Mouse (Mus musculus): Measurements from ENCODE around the gene Cdh22.

Gene Cdh22

DNA sequence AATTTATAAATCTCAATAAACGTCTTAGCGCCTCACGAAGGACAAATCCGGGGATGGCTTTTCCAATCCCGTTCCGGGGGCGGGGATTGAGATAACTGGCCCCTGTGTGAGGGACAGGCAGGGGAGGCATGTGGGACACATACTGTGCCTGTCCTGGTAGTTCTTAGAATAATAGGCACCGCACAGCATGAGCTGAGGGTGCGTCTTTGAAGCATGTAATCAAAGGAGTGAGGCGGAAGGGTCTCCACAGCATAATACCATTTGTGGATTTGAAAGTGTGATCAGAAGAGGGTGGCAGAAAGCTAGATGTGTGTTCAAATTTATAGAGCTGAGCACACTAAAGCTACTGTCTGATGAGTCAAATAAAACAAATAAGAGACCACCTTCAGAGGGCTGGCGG lies 11.7 kb upstream of the Cdh22 start:
- DNase-seq, result no peak

- peak; percentile 75 for DNase-seq
These were observed 8.6 kb upstream of the Cdh22 start for GRCm38 (mm10) chr2:165243122-165243720.

GRCm38 (mm10) chr2:165242575-165242974 lies 7.9 kb upstream of the Cdh22 start:
- DNase-seq, result no peak

DNA sequence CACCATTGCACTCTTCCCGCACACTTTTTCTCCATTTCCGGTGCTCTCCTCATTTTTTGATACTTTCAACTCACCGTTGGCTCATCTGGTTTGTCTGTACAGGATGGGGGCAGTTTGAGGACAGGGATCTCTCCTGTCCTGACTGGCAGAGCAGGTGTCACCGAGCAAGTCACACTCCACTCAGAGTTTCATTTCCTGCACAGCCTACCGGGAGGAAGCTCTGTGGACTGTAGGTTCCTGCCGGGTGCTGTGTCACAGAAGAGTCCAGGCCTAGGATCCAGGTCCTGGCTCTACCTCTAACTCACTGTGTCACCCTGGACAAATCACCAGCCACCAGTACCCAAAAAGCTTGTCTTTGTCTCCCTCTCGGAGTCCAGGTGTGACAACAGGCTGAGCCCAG lies 7.1 kb upstream of the Cdh22 start:
- DNase-seq, result no peak

DNA sequence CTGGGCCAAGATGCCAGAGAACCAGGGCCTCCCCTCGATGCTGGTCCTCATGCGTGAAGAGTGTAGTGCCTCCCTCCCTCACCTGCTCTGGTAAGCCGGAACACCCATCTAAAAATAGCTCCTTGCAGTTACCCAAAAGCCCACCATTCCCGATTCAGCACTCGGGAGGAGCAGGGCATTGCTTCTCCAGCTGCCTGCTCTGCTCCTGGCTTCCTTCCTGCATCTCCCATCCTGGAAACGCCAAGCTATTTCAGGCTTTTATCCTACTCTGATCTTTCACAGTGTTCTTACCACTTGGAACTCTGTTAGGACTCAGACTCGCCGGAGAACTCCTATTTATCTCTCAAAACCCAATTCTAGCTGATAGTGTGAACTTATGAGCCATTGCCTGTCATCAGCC lies 5.7 kb upstream of the Cdh22 start:
- no peak for DNase-seq

DNA sequence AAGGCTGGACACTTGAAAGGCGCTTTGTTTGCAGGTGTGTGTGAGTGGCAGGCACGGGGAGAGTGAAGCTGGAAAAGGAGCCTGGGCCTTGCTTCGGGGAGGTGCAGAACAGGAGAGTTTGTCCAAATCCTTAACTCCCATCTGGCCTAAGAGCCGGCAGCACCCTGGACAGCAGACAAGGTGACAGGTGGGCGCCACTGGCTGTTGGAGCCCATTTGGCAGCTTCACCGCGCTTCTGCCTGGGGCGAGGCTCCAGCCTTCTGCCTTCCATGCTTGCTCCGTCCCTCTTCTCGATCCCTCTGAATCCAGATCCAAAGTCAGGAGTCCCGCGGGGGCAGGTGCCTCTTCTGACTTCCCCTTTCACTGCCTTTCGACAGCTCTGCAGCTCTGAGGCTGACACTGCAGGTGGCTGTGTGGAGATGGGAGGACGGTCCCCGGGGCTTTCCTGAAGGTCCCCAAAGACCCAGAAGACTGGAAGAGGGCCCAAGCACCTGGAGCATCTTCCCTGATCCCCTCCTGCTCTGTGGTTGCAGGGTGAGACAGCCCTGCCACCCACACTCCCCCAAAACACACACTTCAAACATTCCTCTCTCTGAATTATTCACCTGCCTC lies 5.0 kb upstream of the Cdh22 start:
- no peak for DNase-seq

- DNase-seq, result no peak
These were observed 3.9 kb upstream of the Cdh22 start for GRCm38 (mm10) chr2:165238416-165239145.

DNA sequence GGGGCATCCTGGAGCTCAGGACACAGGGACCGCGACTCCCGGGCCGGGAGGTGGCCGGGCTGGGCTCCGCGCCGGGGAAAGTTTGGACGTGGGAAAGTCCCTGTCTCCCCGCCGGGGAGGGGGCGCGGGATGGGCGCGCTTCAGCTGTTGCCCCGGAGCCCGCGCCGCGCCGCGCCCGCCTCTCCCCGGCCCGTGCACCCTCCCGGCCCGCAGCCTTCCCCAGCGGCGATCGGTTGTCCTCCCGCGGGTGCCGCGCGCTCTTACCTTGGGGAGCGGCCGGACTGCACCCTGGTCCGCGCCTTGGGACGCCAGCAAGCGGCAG lies 401 bp downstream of the Cdh22 start:
- no peak for DNase-seq

GRCm38 (mm10) chr2:165233491-165234290 lies 962 bp downstream of the Cdh22 start:
- peak; percentile 68 for DNase-seq

DNA sequence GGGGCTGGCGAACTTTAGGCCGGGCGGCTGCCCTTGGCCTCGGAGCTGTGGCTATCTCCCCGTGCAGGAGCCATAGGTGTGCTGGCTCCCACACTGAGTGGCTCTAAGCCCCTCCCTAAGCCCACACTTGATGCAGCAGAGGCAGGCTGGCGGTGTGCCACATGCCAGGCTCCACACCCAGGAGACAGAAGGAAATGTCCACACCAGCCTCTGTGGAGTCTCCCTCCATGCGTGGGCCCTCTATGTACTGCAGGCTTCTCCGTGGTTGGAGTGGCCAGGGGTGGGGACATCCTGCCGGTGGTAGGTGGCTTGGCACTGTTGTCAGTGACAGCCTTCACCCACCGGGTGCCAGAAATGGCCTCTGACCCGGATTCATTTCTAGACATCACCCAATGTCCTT lies 5.6 kb downstream of the Cdh22 start:
- no peak for DNase-seq

GRCm38 (mm10) chr2:165223837-165224236 lies 10.8 kb downstream of the Cdh22 start:
- peak; percentile 57 for DNase-seq

GRCm38 (mm10) chr2:165221952-165222351 lies 12.7 kb downstream of the Cdh22 start:
- DNase-seq, result no peak

- DNase-seq, result no peak
These were observed 14.2 kb downstream of the Cdh22 start for GRCm38 (mm10) chr2:165220347-165220945.

DNA sequence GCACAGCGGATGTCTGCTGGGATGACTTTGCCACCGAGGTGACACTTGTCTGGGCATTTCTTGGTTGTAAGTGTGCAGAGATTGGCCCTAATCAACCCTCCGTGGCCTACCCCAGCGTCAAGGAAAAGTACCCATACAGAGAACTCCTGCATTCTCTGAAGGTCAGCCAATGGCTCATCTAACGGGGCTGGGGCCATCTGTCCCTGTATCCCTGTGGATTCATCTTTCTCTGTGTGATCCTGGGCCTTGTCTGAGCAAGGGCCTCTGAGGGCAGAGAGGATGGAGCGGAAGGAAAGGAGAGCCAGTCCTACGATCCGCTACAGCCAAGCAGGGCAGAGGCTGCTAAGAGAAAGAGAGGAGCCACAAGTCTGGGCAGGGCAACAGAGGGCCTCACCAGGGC lies 15.7 kb downstream of the Cdh22 start:
- no peak for DNase-seq

- no peak for DNase-seq
These were observed 17.1 kb downstream of the Cdh22 start for GRCm38 (mm10) chr2:165217361-165218149.

- DNase-seq, result peak; percentile 74
These were observed 19.3 kb downstream of the Cdh22 start for GRCm38 (mm10) chr2:165215103-165215951.

- DNase-seq, result no peak
These were observed 23.1 kb downstream of the Cdh22 start for GRCm38 (mm10) chr2:165211426-165212079.

- DNase-seq, result no peak
These were observed 23.7 kb downstream of the Cdh22 start for GRCm38 (mm10) chr2:165210948-165211347.

DNA sequence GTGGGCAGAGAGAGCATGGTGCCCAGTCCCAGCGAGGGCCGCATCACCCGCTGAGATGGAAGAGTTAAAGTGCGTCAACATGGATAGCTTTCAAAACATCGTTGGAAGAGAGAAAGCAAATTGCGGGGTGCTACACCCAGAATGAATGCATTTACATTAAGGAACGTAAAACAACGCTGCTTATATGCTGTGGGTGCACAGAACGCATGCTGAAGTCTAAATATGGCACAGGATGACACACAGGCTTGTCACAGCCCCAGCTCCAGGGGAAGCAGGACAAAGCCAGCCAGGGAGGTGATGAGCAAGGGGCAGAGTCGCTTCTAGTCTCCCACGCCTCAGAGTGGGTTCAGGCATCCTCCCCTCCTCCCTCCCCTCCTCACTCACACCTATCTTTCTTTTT lies 27.0 kb downstream of the Cdh22 start:
- DNase-seq, result no peak

GRCm38 (mm10) chr2:165207086-165207485 lies 27.6 kb downstream of the Cdh22 start:
- no peak for DNase-seq

DNA sequence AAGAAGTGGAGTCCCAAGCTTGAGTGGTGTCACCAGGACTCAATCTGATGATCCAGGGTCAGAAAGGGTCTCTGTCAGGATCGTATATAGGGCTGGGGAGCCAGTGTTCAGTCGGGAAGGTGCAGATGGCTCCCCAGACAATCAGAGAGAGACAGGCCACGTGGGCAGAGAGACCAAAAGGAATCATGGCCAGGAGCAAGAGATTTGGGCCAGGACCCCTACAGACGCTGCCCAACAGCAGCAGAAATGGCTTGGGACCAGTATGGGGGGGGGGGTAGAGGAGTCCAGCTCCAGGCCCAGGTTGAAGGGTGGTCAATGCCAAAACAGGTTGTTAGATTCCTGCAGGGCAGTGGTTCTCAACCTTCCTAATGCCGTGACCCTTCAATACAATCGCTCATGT lies 29.2 kb downstream of the Cdh22 start:
- DNase-seq, result no peak

All from cerebellum, adult 8-10 months (tissue).